Comparison of ENCODE assay signal across 17 mouse cellular contexts in genomic region chr13:110419640-110420039, GRCm38 (mm10).
"Had no signal": no experiment of that assay in that cellular context is flagged by ENCODE, and none has a peak within 500 bp of the region (broad histone marks: within the 10 kb centered on the region; RNA-seq: fewer than 3 reads in every experiment).

No protein-coding gene starts in this region.

- H3K9ac ChIP-seq: liver, embryonic 14.5 days; lung, embryonic 14.5 days; midbrain, embryonic 13.5 days; midbrain, embryonic 15.5 days; neural tube, embryonic 13.5 days; neural tube, embryonic 15.5 days had no signal

- H3K36me3 ChIP-seq: midbrain, embryonic 10.5 days; midbrain, embryonic 13.5 days; midbrain, embryonic 15.5 days; neural tube, embryonic 13.5 days; neural tube, embryonic 15.5 days had no signal

- H3K9me3 ChIP-seq: midbrain, embryonic 10.5 days; midbrain, embryonic 13.5 days; midbrain, embryonic 15.5 days; neural tube, embryonic 13.5 days; neural tube, embryonic 15.5 days had no signal

- H3K4me3 ChIP-seq: midbrain, embryonic 10.5 days; midbrain, embryonic 13.5 days; midbrain, embryonic 15.5 days; neural tube, embryonic 13.5 days; neural tube, embryonic 15.5 days had no signal

- H3K4me1 ChIP-seq: midbrain, embryonic 10.5 days; midbrain, embryonic 13.5 days; midbrain, embryonic 15.5 days; neural tube, embryonic 13.5 days; neural tube, embryonic 15.5 days had no signal

- DNase-seq: lung, adult 18-20 months; lung, embryonic 14.5 days; lung, postnatal 10 days; lung, postnatal 4 days; retina, postnatal 1 day; right cerebral cortex, adult 18-20 months; right cerebral cortex, postnatal 25 days; right cerebral cortex, postnatal 4 days; spleen, adult 18-20 months; thymus, adult 2 months; thymus, postnatal 25 days had no signal

- H3K27me3 ChIP-seq: midbrain, embryonic 13.5 days; midbrain, embryonic 15.5 days; neural tube, embryonic 13.5 days; neural tube, embryonic 15.5 days had no signal

- ATAC-seq: midbrain, embryonic 13.5 days; midbrain, embryonic 15.5 days had no signal

- H3K27ac ChIP-seq: liver, embryonic 14.5 days; midbrain, embryonic 10.5 days; midbrain, embryonic 13.5 days; midbrain, embryonic 15.5 days; neural tube, embryonic 13.5 days; neural tube, embryonic 15.5 days had no signal

- H3K4me2 ChIP-seq: lung, embryonic 14.5 days; midbrain, embryonic 13.5 days; midbrain, embryonic 15.5 days; neural tube, embryonic 13.5 days; neural tube, embryonic 15.5 days had no signal
